Mouse (Mus musculus) stomach, postnatal 0 days (tissue): ENCODE measurements around the gene Rasgrp4. TPM values are rescaled to one million over a fixed set of nuclear protein-coding genes. Genes with fewer than 3 reads are reported as not detected.
"Not testable (repeated sequence)": the region's sequence is repeated elsewhere in the genome, so short reads cannot be mapped to it uniquely, and the experiment has no call there.

Source experiments
- ATAC-seq: fragments of 200-750 bp; cut with Nextera tagmentation; 2 replicates; pipeline ENCODE4 v1.8.0; 2017; ENCODE audit not compliant: low FRiP score, low TSS enrichment
- DNase-seq: peaks from one replicate; pipeline ENCODE4 v3.0.0-alpha.2; 2016; ENCODE audit warnings: low spot score
- H3K27ac ChIP-seq: fragments of 300-500 bp; sonication (generic); replicated peaks from 2 replicates; pipeline ENCODE4 v1.5.1; 2014; ENCODE audit warnings: mild to moderate bottlenecking, control low read depth
- H3K27me3 ChIP-seq: fragments of 300-500 bp; sonication (generic); 2 replicates; pipeline ENCODE4 v1.6.1; 2014; ENCODE audit warnings: low read length; ENCODE audit not compliant: control insufficient read depth, insufficient read depth
- H3K36me3 ChIP-seq: fragments of 300-500 bp; sonication (generic); 2 replicates; pipeline ENCODE4 v1.6.1; 2014; ENCODE audit warnings: low read length, mixed read lengths; ENCODE audit not compliant: control insufficient read depth, insufficient read depth
- H3K4me1 ChIP-seq: fragments of 300-500 bp; sonication (generic); replicated peaks from 2 replicates; pipeline ENCODE4 v1.6.1; 2014; ENCODE audit warnings: antibody characterized with exemption; ENCODE audit not compliant: control insufficient read depth, insufficient read depth
- H3K4me2 ChIP-seq: fragments of 300-500 bp; sonication (generic); replicated peaks from 2 replicates; pipeline ENCODE4 v1.6.1; 2014; ENCODE audit warnings: low read depth, mild to moderate bottlenecking, control low read depth, moderate library complexity
- H3K4me3 ChIP-seq: fragments of 300-500 bp; sonication (generic); 2 replicates; pipeline ENCODE4 v1.5.1; 2014; ENCODE audit warnings: low read depth, low read length, control low read depth
- H3K9ac ChIP-seq: fragments of 300-500 bp; sonication (generic); 2 replicates; pipeline ENCODE4 v1.6.1; 2014; ENCODE audit warnings: mild to moderate bottlenecking, low read length, control low read depth, mixed read lengths
- H3K9me3 ChIP-seq: fragments of 300-500 bp; sonication (generic); 2 replicates; pipeline ENCODE4 v1.6.1; 2016; ENCODE audit warnings: low read length; ENCODE audit not compliant: control insufficient read depth
- CTCF ChIP-seq: IDR thresholded peaks from 2 replicates; pipeline ENCODE4 v1.5.1; 2016; ENCODE audit warnings: antibody characterized with exemption, low read depth, mild to moderate bottlenecking, moderate library complexity
- EP300 ChIP-seq: optimal IDR thresholded peaks from 2 replicates; pipeline ENCODE3; 2016; ENCODE audit warnings: antibody characterized with exemption
- WGBS: fragments of 180-500 bp; shearing (Covaris S2); extraction: QIAGEN DNeasy Blood & Tissue Kit; methylation state at CpG from one replicate; pipeline ENCODE4 v1.1.7; 2014; 5-methylcytosine and 5-hydroxymethylcytosine counted together
- polyA plus RNA-seq: library from polyadenylated mRNA; unstranded; fragments of >200 nt; fragmentation: Nextera tagmentation; extraction: Ambion mirVana; gene quantifications from 2 replicates; pipeline ENCODE4 v1.2.1, GENCODE M21; 2015

The Rasgrp4 gene
- polyA plus RNA-seq, 1 experiment from 2014 or later: 0.35 TPM

DNA sequence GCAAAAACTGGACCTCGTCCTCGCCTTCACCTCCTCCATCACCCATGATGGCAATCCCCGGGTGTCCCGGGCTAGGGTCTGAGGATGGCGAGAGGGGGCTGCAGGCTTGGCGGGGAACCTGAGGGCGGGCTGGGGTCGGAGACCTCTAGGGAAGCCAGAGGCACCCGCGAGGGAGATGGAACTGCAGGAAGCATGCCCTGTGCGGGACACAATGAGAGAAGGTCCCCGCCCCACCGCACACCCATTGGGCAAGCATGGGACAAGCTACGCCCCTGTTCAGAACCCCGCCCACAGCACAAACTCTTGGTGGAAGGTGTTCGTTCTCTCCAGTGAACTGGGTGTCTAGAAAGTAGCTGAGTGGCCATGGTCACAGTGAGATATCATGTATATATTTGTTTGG, 9.7 kb upstream of the Rasgrp4 start, which contains the start of gene Ryr1:
Ryr1 (minus strand) TSS at position 210 of the 400 bp plus-strand sequence.
- Histone ChIP-seq H3K9ac (peak within 1 kb of the TSS; percentile 14; the same call in 1 of the 2 replicates), H3K36me3 (no peaks in the 10 kb centered on the region), H3K4me1 (no peaks in the 10 kb centered on the region), H3K9me3 (no peaks in the 10 kb centered on the region), H3K27ac (no peak within 1 kb of the TSS), H3K4me3 (peak within 1 kb of the TSS; percentile 30; the same call in 1 of the 2 replicates), H3K4me2 (peak within 1 kb of the TSS; percentile 60), H3K27me3 (no peaks in the 10 kb centered on the region)
- peak; percentile 86 for ATAC-seq
- no peak for TF ChIP-seq CTCF
- no peak for TF ChIP-seq EP300
- peak; percentile 84 for DNase-seq
- 2% methylated on average over 16 of the region's 16 CpGs for WGBS

- TF ChIP-seq EP300 (no peak), CTCF (peak; percentile 77)
- H3K36me3 ChIP-seq: no peaks in the 10 kb centered on the region
- H3K4me2 ChIP-seq: no peak overlapping the region
- no peaks in the 10 kb centered on the region for H3K4me1 ChIP-seq
- DNase-seq (peak; percentile 75), ATAC-seq (no peak)
- no peaks in the 10 kb centered on the region for H3K9me3 ChIP-seq
- WGBS: 14% methylated on average over 7 of the region's 7 CpGs
- no peak overlapping the region for H3K4me3 ChIP-seq
- no peaks in the 10 kb centered on the region for H3K27me3 ChIP-seq
- no peak overlapping the region for H3K9ac ChIP-seq
- H3K27ac ChIP-seq: no peak overlapping the region
Measured at GRCm38 (mm10) chr7:29126173-29126915, 8.3 kb upstream of the Rasgrp4 start.

DNA sequence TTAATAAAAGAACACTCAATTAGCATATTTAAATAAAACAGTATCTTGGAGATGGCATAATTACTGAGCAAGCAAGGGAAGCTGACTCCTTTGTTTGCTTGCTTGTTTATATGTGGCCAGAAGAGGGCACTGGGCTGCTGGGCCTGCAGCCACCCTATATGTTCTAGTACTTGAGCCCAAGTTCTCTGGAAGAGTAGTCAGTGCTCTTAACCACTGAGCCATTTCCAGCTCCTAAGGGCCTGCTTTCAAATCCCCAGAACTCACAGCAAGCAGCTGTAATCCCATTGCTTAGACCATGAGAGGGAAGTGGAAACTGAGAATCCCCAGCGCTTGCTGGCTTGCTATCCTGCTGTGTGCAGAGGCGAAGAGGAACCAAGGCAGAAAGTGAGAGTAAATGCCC, 5.9 kb upstream of the Rasgrp4 start:
- no peak overlapping the region for H3K27ac ChIP-seq
- DNase-seq (no peak), ATAC-seq (no peak)
- WGBS: 72% methylated on average over 2 of the region's 2 CpGs
- H3K9ac ChIP-seq: no peak overlapping the region
- H3K27me3 ChIP-seq: no peaks in the 10 kb centered on the region
- no peaks in the 10 kb centered on the region for H3K36me3 ChIP-seq
- peak; percentile 74 for TF ChIP-seq CTCF
- TF ChIP-seq EP300: no peak
- no peak overlapping the region for H3K4me3 ChIP-seq
- H3K4me1 ChIP-seq: no peaks in the 10 kb centered on the region
- no peaks in the 10 kb centered on the region for H3K9me3 ChIP-seq
- H3K4me2 ChIP-seq: no peak overlapping the region

- Histone ChIP-seq H3K9me3 (no peaks in the 10 kb centered on the region), H3K4me1 (no peaks in the 10 kb centered on the region), H3K4me3 (no peak overlapping the region), H3K9ac (no peak overlapping the region), H3K27ac (no peak overlapping the region), H3K27me3 (no peaks in the 10 kb centered on the region), H3K4me2 (no peak overlapping the region), H3K36me3 (no peaks in the 10 kb centered on the region)
- ATAC-seq (no peak), DNase-seq (no peak)
- TF ChIP-seq CTCF (no peak), EP300 (no peak)
- WGBS: 3% methylated on average over 3 of the region's 4 CpGs
Measured at GRCm38 (mm10) chr7:29134230-29134629, 421 bp upstream of the Rasgrp4 start.

GRCm38 (mm10) chr7:29137429-29137828, 2.8 kb downstream of the Rasgrp4 start:
- Histone ChIP-seq H3K4me1 (no peaks in the 10 kb centered on the region), H3K9ac (no peak overlapping the region), H3K4me3 (no peak overlapping the region), H3K4me2 (no peak overlapping the region), H3K27me3 (no peaks in the 10 kb centered on the region), H3K36me3 (no peaks in the 10 kb centered on the region), H3K9me3 (no peaks in the 10 kb centered on the region), H3K27ac (no peak overlapping the region)
- TF ChIP-seq CTCF (no peak), EP300 (no peak)
- WGBS: 36% methylated on average over 16 of the region's 16 CpGs
- ATAC-seq (no peak), DNase-seq (no peak)

- ATAC-seq, DNase-seq, H3K9ac ChIP-seq, H3K4me1 ChIP-seq, H3K27ac ChIP-seq, H3K9me3 ChIP-seq, H3K4me2 ChIP-seq, H3K36me3 ChIP-seq, H3K4me3 ChIP-seq, H3K27me3 ChIP-seq: not testable (repeated sequence)
- WGBS: 91% methylated on average over 3 of the region's 4 CpGs
Measured at GRCm38 (mm10) chr7:29139237-29139636, 4.6 kb downstream of the Rasgrp4 start.
